Mouse (Mus musculus): ENCODE results near the gene Vstm2l. TPM values are rescaled to one million over a fixed set of nuclear protein-coding genes. Genes with fewer than 3 reads are reported as not detected.

Vstm2l gene
- polyA plus RNA-seq, 1 experiment = not detected

- TF ChIP-seq EP300 (IDR thresholded peaks at IDR 0.05; ENCODE audit: insufficient read depth, low read depth, low read length) (no peak), CTCF (IDR thresholded peaks at IDR 0.05; ENCODE audit: low read depth, low read length) (no peak), POLR2A (IDR thresholded peaks at IDR 0.05; ENCODE audit: insufficient read depth, low read length) (no peak)
- H3K27me3 ChIP-seq (ENCODE audit: control insufficient read depth, insufficient read depth, low read length, poor library complexity, severe bottlenecking) = peaks cover 6% of the 10 kb centered on the region
- no peak overlapping the region for H3K4me3 ChIP-seq (ENCODE audit: low read depth, low read length)
- H3K9me3 ChIP-seq (replicated peaks; ENCODE audit: control insufficient read depth, insufficient read depth, low read length, poor library complexity, severe bottlenecking) = no peaks in the 10 kb centered on the region
- no peak overlapping the region for H3K9ac ChIP-seq (ENCODE audit: low read depth, poor library complexity, severe bottlenecking)
- H3K36me3 ChIP-seq (ENCODE audit: control insufficient read depth, insufficient read depth, low read length, poor library complexity, severe bottlenecking) = no peaks in the 10 kb centered on the region
- no peaks in the 10 kb centered on the region for H3K4me1 ChIP-seq (ENCODE audit: control insufficient read depth, insufficient read depth, low read length)
- H3K27ac ChIP-seq (ENCODE audit: insufficient read depth, low read length) = no peak overlapping the region
These were observed 1.2 kb upstream of the Vstm2l start for GRCm38 (mm10) chr2:157913204-157913636.

DNA sequence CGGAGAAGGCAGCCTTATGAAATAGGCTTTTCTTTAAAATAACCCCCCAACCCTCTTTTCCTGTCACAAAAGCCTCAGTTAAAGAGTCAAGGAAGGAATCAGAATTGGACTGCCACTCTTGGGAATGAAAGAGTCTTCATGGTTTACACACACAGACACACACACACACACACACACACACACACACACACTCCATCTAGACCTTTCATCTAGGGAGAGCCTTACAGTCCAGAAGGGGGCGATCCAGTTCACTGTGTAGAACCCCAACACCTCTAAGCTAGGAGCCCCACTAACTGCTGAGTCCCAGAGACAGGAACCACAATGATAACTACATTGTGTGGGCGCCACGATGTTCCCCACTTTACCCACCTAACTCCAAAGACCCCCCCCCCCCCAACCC, 748 bp upstream of the Vstm2l start:
- H3K27me3 ChIP-seq (ENCODE audit: control insufficient read depth, insufficient read depth, low read length, poor library complexity, severe bottlenecking) = peaks cover 6% of the 10 kb centered on the region

DNA sequence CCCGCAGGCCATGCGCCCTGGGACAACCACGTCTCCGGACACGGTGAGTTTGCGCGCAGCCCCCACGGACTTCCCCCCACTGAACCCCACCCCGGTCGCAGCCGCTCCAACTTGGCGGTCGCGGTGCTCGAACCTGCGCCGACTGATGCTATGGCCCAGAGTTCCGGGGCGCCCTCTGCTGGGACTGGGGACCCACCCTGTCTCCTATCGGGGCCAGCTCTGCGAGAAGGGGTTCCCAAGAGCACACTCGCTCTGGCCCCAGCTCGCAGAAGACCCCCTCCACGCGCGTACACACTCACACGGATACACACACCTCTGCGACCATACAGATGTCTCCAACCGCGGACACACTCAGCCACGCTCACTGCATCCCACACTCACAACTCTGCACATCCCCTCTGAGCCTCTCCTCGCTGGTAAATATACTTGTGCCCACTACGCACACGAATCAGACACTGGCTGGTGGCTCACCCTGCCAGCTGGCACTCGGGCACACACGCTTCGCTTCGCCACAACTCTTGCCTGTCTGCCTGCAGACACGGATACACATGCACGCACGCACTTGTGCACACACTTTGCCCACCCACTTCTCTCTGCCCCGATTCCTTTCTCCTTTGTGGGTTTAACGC, 550 bp downstream of the Vstm2l start:
- Histone ChIP-seq H3K4me1 (ENCODE audit: control insufficient read depth, insufficient read depth, low read length) (no peaks in the 10 kb centered on the region), H3K9me3 (replicated peaks; ENCODE audit: control insufficient read depth, insufficient read depth, low read length, poor library complexity, severe bottlenecking) (no peaks in the 10 kb centered on the region), H3K36me3 (ENCODE audit: control insufficient read depth, insufficient read depth, low read length, poor library complexity, severe bottlenecking) (no peaks in the 10 kb centered on the region), H3K27ac (ENCODE audit: insufficient read depth, low read length) (no peak overlapping the region), H3K9ac (ENCODE audit: low read depth, poor library complexity, severe bottlenecking) (peak overlapping the region; percentile 39), H3K4me3 (ENCODE audit: low read depth, low read length) (peak overlapping the region; percentile 57), H3K27me3 (ENCODE audit: control insufficient read depth, insufficient read depth, low read length, poor library complexity, severe bottlenecking) (peaks cover 6% of the 10 kb centered on the region)
- no peak for TF ChIP-seq EP300 (IDR thresholded peaks at IDR 0.05; ENCODE audit: insufficient read depth, low read depth, low read length)
- peak; percentile 18 for TF ChIP-seq CTCF (IDR thresholded peaks at IDR 0.05; ENCODE audit: low read depth, low read length)
- no peak for TF ChIP-seq POLR2A (IDR thresholded peaks at IDR 0.05; ENCODE audit: insufficient read depth, low read length)

More for the DNA sequence above, 748 bp upstream of the Vstm2l start:
- no peaks in the 10 kb centered on the region for H3K9me3 ChIP-seq (replicated peaks; ENCODE audit: control insufficient read depth, insufficient read depth, low read length, poor library complexity, severe bottlenecking)
- no peaks in the 10 kb centered on the region for H3K4me1 ChIP-seq (ENCODE audit: control insufficient read depth, insufficient read depth, low read length)
- H3K9ac ChIP-seq (ENCODE audit: low read depth, poor library complexity, severe bottlenecking) = no peak overlapping the region
- H3K4me3 ChIP-seq (ENCODE audit: low read depth, low read length) = no peak overlapping the region
- H3K27ac ChIP-seq (ENCODE audit: insufficient read depth, low read length) = no peak overlapping the region
- TF ChIP-seq CTCF (IDR thresholded peaks at IDR 0.05; ENCODE audit: low read depth, low read length) (no peak), POLR2A (IDR thresholded peaks at IDR 0.05; ENCODE audit: insufficient read depth, low read length) (no peak), EP300 (IDR thresholded peaks at IDR 0.05; ENCODE audit: insufficient read depth, low read depth, low read length) (no peak)
- H3K36me3 ChIP-seq (ENCODE audit: control insufficient read depth, insufficient read depth, low read length, poor library complexity, severe bottlenecking) = no peaks in the 10 kb centered on the region

DNA sequence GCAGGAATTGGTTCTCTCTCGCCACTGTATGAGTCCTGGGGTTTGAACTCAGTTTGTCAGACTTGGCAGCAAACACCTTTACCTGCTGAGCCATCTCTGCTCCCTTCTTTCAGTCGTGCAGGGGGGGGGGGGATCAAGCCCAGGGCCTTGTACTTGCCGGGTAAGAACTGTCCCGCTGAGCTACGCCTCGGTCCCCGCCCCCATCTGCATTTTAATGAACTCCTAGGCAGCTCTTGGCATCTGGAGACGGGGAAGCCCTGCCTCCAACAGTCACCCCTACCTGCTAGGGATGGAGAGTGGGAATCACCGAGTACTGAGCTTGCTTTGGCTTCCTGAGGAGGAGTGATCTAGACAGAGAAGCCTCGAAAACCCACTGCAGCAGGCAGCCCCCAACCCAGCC, 4.1 kb downstream of the Vstm2l start:
- Histone ChIP-seq H3K4me1 (ENCODE audit: control insufficient read depth, insufficient read depth, low read length) (no peaks in the 10 kb centered on the region), H3K4me3 (ENCODE audit: low read depth, low read length) (no peak overlapping the region), H3K9ac (ENCODE audit: low read depth, poor library complexity, severe bottlenecking) (no peak overlapping the region), H3K27me3 (ENCODE audit: control insufficient read depth, insufficient read depth, low read length, poor library complexity, severe bottlenecking) (peaks cover 6% of the 10 kb centered on the region), H3K9me3 (replicated peaks; ENCODE audit: control insufficient read depth, insufficient read depth, low read length, poor library complexity, severe bottlenecking) (no peaks in the 10 kb centered on the region), H3K27ac (ENCODE audit: insufficient read depth, low read length) (no peak overlapping the region), H3K36me3 (ENCODE audit: control insufficient read depth, insufficient read depth, low read length, poor library complexity, severe bottlenecking) (no peaks in the 10 kb centered on the region)
- TF ChIP-seq EP300 (IDR thresholded peaks at IDR 0.05; ENCODE audit: insufficient read depth, low read depth, low read length) (0 out of 2 replicates have a peak, but pooled peaks have one; percentile 44), CTCF (IDR thresholded peaks at IDR 0.05; ENCODE audit: low read depth, low read length) (no peak), POLR2A (IDR thresholded peaks at IDR 0.05; ENCODE audit: insufficient read depth, low read length) (no peak)

- no peaks in the 10 kb centered on the region for H3K36me3 ChIP-seq (ENCODE audit: control insufficient read depth, insufficient read depth, low read length, poor library complexity, severe bottlenecking)
- no peak overlapping the region for H3K4me3 ChIP-seq (ENCODE audit: low read depth, low read length)
- H3K9me3 ChIP-seq (replicated peaks; ENCODE audit: control insufficient read depth, insufficient read depth, low read length, poor library complexity, severe bottlenecking) = no peaks in the 10 kb centered on the region
- TF ChIP-seq EP300 (IDR thresholded peaks at IDR 0.05; ENCODE audit: insufficient read depth, low read depth, low read length) = no peak
- no peak for TF ChIP-seq POLR2A (IDR thresholded peaks at IDR 0.05; ENCODE audit: insufficient read depth, low read length)
- TF ChIP-seq CTCF (IDR thresholded peaks at IDR 0.05; ENCODE audit: low read depth, low read length) = no peak
- no peaks in the 10 kb centered on the region for H3K27me3 ChIP-seq (ENCODE audit: control insufficient read depth, insufficient read depth, low read length, poor library complexity, severe bottlenecking)
- no peak overlapping the region for H3K9ac ChIP-seq (ENCODE audit: low read depth, poor library complexity, severe bottlenecking)
- H3K4me1 ChIP-seq (ENCODE audit: control insufficient read depth, insufficient read depth, low read length) = no peaks in the 10 kb centered on the region
- H3K27ac ChIP-seq (ENCODE audit: insufficient read depth, low read length) = no peak overlapping the region
These were observed 7.1 kb downstream of the Vstm2l start for GRCm38 (mm10) chr2:157921551-157921950.

DNA sequence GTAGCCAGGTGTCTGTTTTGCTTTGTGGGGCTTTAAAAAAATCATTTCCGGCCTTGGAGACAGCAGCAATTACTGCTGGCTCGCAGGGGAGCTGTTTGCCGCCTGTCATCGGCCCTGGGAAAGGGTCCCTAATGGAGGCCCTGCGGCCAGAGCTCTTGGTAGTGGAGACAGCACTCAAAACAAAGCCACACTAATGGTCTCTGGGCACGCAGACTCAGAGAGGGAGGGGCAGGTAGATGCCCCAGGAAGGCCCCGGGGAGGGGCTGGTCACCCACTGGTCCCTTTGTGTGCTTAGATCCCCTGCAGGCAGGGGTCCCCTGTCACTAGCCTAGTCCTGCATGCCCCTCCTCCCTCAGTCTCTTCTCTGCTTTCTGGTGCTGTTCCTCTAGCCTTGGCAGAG, 9.0 kb downstream of the Vstm2l start:
- no peaks in the 10 kb centered on the region for H3K36me3 ChIP-seq (ENCODE audit: control insufficient read depth, insufficient read depth, low read length, poor library complexity, severe bottlenecking)
- H3K9me3 ChIP-seq (replicated peaks; ENCODE audit: control insufficient read depth, insufficient read depth, low read length, poor library complexity, severe bottlenecking) = no peaks in the 10 kb centered on the region
- TF ChIP-seq EP300 (IDR thresholded peaks at IDR 0.05; ENCODE audit: insufficient read depth, low read depth, low read length) = no peak
- TF ChIP-seq CTCF (IDR thresholded peaks at IDR 0.05; ENCODE audit: low read depth, low read length) = no peak
- no peak for TF ChIP-seq POLR2A (IDR thresholded peaks at IDR 0.05; ENCODE audit: insufficient read depth, low read length)
- peaks cover 2% of the 10 kb centered on the region for H3K4me1 ChIP-seq (ENCODE audit: control insufficient read depth, insufficient read depth, low read length)
- H3K4me3 ChIP-seq (ENCODE audit: low read depth, low read length) = no peak overlapping the region
- no peak overlapping the region for H3K9ac ChIP-seq (ENCODE audit: low read depth, poor library complexity, severe bottlenecking)
- no peak overlapping the region for H3K27ac ChIP-seq (ENCODE audit: insufficient read depth, low read length)
- no peaks in the 10 kb centered on the region for H3K27me3 ChIP-seq (ENCODE audit: control insufficient read depth, insufficient read depth, low read length, poor library complexity, severe bottlenecking)

Measured in ES-Bruce4 (cell line).